Mouse (Mus musculus) thymus, postnatal 36 days (tissue): ENCODE measurements around the gene Serpinf1.
A peak's percentile ranks its signal among the peaks of the same experiment; 100 is the strongest.

Source experiments
- DNase-seq, 2 experiments: peaks; one replicate each; pipeline ENCODE4 v3.0.0; 2022; ENCODE audit warnings: mixed read lengths in 2 of 2

Gene Serpinf1

GRCm38 (mm10) chr11:75455041-75455736 is 32.7 kb upstream of the Serpinf1 start:
- no peak for DNase-seq

DNA sequence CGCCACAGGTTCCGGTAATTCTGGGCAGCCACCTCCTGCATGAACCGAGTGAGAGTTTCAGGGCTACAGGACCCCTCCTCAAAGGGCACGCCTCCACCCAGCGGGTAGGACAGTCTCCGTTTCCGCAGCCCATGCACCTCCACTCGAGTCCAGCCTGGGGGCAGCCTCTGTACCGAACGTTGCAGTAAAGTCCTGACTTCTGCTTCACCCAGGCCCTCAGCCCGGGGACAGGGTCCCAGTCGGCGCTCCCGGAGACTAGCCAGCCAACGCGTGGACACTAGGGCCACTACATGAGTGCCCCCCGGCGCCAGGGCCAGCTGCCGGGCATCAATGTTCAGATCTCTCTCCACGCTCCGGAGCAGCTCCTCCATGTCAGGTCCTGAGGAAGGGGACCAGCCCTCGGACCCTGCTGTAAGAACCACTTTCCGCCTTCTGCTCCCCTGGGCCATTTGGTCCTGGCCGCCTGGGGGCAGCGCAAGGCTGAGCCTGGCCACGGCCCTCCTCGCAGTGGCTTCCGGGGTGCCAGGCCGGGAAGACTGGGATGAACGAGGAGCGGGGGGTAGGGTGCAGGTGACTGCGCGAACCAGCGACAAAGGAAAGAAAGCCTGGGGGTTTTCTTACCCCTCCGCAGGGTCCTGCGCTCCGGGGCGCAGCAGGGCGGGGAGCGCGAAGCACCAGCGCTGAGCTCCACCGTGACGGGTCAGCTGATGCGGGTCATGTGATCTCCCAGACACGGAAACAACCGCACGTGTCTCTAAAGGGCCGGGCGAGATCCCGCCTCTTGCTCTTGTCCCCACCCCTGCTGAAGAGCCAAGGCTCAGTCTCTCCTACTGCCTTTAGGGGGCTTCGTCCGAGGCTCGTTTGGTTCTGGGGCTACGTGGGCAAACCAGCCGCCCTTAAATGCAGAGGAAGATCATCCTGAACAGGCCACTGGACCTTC is 31.8 kb upstream of the Serpinf1 start, which contains the start of gene Wdr81:
Gene Wdr81, minus strand, starts transcription at position 727 of the 940 bp plus-strand sequence.
- DNase-seq, result peak; percentile 83 to 91

DNA sequence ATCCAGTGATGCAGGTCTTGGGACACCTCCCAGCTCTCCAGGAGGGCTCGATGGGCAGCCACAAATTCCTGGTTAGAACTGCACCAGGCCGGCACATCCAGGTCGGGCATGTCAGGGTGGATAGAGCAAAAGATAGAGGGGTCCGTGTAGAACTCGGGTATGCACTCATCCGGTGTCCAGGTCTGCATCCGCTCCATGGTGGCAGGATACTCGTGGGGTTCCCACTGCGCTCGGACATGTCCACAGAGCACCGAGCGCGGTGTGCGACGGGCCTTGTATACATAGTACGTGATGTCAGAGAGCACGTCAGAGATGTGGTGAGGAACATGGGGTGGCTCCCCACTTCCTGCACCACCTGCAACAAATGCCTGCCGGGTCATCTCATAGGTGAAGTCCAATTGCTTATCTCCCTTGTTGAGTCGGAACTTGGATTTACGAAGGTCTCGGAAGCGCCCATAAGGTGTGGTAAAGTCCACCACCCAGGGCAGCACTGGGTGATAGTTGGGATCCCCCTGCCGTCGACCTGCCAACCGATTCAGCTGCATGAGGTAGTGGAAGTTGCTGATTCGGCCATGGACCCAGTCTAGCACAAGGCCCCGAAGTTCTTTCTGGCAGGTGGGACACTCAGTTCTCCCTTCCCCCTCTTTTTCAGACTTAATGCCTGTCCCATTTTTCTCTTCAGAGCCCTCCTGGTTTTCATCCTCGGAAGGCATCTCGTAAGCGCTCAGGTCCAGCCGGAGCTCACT is 30.5 kb upstream of the Serpinf1 start:
- no peak for DNase-seq

DNA sequence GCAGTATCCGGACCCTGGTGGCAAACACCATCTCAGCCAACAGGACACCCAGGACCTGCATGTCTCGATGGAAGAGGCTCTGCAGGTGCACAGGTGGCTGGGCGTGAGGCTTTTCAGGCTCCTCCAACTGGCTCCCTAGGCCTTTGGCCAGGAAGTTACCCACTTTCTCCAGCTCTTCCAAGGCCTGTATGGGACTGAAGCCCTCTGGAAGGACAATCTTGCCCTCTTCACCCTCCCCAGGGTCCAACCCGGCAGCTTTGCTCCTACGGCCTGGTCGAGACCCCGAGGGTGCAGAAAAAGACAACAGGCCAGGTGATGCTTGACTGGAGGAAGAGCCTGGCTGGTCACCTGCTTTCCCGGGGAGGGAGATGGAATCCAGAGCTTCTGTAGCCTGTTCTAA is 29.6 kb upstream of the Serpinf1 start:
- DNase-seq, result no peak

GRCm38 (mm10) chr11:75450936-75451335 is 28.4 kb upstream of the Serpinf1 start:
- no peak for DNase-seq

- no peak for DNase-seq
Measured at GRCm38 (mm10) chr11:75450304-75450908, 27.9 kb upstream of the Serpinf1 start.

DNA sequence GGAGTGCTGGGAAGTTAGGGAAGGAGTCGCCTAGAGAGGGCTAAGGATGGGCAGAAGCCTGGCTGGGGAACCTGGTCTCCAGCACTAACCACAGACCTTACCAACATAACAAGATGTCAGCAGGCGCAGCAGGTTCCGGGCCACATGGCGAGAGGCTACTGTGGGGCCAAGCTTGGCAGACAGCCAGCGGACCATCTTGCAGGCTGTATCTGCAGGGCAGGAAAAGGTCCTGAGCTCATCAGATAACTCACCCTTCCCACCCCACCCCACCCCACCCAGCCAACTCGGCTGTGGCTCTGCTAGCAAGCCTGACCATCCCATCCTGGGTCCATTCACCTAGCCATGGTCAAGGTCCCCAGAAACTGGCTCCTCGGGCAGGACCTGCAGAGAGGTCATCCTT is 27.2 kb upstream of the Serpinf1 start:
- DNase-seq, result no peak

DNA sequence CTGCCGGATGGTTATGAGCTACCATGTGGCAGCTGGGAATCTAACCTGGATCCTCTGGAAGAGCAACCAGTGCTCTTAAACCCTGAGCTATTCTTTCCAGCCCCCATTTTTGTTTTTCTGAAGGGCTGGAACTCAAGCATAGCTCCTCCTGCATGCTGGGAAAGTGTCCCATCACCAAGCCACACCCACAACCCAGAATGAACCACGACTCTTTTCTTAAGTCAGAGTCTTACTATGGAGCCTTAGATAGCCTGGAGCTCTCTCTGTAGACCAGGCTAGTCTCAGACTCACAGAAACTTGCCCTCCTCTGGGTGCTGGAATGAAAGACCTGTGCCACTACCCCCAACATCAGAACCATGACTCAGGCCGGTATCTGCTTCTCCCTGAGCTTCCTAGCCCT is 26.1 kb upstream of the Serpinf1 start:
- DNase-seq, result no peak

- DNase-seq, result peak in 1 of 2 experiments; percentile 3
Measured at GRCm38 (mm10) chr11:75443711-75444110, 21.2 kb upstream of the Serpinf1 start.

GRCm38 (mm10) chr11:75441601-75442000 is 19.1 kb upstream of the Serpinf1 start:
- DNase-seq, result no peak

- no peak for DNase-seq
Measured at GRCm38 (mm10) chr11:75441034-75441433, 18.5 kb upstream of the Serpinf1 start.

GRCm38 (mm10) chr11:75439951-75440350 is 17.4 kb upstream of the Serpinf1 start:
- DNase-seq, result no peak

- DNase-seq, result peak in 1 of 2 experiments; percentile 2
Measured at GRCm38 (mm10) chr11:75439363-75439762, 16.9 kb upstream of the Serpinf1 start, which contains the start of gene Serpinf2. Gene Serpinf2, minus strand, starts transcription at chr11:75439591.

GRCm38 (mm10) chr11:75438804-75439203 is 16.3 kb upstream of the Serpinf1 start:
- no peak for DNase-seq

DNA sequence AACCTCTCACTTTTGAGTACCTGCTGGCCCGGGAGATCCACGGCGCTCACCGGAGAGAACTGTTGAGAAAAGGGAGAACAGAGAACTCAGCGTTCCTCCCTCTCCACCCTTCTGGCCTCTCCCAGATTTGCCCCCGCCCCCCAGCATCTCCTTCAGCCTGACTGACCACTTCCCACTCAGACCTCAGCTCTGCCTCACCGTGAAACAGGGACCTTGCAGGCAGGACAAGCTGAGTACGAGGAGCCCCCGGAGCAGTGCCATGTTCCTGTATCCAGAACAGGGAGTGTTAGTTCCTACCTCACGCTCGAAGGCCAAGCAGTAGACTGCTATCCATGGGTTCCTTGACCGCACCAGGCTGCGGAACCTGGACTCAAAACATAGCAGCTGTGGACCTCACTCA is 15.7 kb upstream of the Serpinf1 start:
- DNase-seq, result peak in 1 of 2 experiments; percentile 6

DNA sequence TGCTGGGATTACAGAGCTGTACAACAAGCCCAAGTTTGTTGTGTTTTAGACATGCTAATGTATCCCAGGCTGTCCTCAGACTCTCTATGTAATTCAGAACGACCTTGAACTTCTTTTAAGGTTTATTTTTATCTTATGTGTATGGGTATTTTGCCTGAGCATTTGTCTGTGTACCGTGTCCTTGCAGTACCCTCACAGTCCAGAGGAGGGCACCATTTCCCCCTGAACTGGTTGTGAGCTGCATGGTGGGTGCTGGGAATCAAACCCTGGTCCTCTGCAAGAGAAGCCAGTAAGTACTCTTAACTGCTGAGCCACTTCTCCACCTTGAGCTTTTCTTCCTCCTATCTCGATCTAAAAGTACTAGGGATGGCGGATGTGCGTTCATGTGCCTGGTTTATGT is 11.6 kb upstream of the Serpinf1 start:
- DNase-seq, result no peak

- no peak for DNase-seq
Measured at GRCm38 (mm10) chr11:75431307-75431706, 8.8 kb upstream of the Serpinf1 start.

DNA sequence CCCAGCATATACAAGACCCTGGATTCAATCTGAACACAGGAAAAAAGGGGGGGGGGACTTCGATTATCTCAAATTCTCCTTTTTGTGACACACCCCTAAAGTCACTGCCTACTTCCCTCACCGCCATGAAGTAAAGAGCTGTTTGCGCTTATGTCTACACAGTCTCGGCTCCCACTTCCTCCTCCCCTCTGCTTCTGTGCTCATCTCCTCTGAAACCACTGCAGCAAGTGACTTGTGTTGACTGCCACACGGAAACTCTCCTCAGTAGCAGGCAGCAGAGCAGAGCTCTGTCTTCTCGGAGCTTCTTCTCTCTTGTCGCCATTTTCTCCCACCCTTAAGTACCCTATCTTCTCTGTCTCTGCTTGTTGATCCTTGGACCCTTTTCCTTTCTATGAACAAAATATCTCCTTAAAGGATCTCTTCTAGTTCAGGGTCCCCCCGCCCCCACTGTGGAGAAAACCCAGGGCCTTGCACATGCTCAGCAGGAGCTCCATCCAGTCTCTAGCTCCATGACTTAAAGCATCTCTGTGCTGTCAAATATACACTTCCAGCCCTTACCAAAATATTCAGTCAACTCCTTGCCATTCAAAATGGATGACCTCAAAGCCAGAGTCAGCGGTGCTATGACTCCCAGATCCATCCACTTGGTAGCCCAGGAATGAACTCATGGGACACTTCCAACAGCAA is 6.7 kb upstream of the Serpinf1 start:
- peak; percentile 53 to 67 for DNase-seq

- DNase-seq, result no peak
Measured at GRCm38 (mm10) chr11:75424459-75424858, 2.0 kb upstream of the Serpinf1 start.

DNA sequence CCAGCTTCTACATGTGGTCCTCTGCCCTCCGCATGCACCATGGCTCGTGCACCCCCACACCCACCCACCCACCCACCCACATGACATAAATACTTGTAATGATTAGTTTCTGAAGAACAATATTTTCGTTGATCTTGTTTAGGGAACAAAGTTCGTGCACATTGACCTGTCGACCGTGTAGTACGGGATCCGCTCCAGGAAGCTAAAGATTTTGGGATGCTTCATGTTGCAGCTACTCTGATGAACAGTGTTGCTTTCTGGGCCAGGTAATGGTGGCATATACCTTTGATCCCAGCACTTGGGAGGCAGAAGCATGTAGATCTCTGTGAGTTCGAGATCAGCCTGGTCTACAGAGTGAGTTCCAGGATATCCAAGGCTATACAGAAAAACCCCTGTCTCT is 1.5 kb upstream of the Serpinf1 start:
- DNase-seq, result no peak

DNA sequence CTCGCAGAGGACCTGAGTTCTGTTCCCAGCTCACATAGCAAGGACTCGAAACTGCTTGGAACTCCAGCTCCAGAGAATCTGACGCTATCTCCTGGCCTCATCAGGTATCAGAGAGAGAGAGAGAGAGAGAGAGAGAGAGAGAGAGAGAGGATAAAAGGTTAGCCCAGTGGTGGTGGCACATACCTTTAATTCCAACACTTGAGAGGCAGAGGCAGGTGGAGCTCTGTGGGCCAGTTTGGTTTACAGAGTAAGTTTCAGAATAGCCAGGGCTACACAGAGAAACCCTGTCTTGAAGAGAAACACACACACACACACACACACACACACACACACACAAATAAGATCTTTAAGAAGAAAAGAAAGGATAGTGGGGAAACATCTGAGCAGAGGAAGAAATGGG is 590 bp upstream of the Serpinf1 start:
- DNase-seq, result no peak
